Mouse (Mus musculus) left cerebral cortex, adult 18-20 months (tissue): ENCODE data around the gene Prr12. TPM values are rescaled to one million over a fixed set of nuclear protein-coding genes. Genes with fewer than 3 reads are reported as not detected.

Source experiments
- DNase-seq, 2 experiments: peaks; one replicate each; pipeline ENCODE4 v3.0.0; 2021 to 2022; ENCODE audit warnings: low spot score in 2 of 2, mixed read lengths in 1 of 2
- total RNA-seq, 2 experiments: library from RNA; stranded (reverse); gene quantifications; 2 replicates each; pipeline ENCODE4 v1.2.3; 2021

Gene Prr12
- total RNA-seq, 2 experiments from 2014 or later = 63.3 to 67.5 TPM

GRCm38 (mm10) chr7:45002440-45002839, 50.2 kb downstream of the Prr12 start:
- peak in 1 of 2 experiments; percentile 32 for DNase-seq

DNA sequence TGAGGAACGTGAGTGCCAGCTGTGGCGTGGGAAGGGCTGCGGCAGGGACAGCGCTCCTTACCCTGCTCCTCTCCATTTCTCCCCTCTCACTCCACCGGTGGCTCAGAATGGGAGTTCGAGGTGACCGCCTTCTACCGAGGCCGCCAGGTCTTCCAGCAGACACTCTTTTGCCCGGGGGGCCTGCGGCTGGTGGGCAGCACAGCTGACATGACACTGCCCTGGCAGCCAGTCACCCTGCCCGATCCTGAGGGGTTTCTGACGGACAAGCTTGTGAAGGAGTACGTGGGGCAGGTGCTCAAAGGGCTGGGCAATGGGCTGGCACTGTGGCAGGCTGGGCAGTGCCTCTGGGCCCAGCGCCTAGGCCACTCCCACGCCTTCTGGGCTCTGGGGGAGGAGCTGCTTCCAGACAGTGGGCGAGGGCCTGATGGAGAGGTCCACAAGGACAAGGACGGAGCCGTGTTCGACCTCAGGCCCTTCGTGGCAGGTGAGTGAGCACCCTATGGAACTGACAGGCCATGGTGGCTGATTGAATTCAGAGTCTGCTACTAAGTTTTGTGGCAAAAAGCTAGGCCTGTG, 52.1 kb downstream of the Prr12 start:
- no peak for DNase-seq

GRCm38 (mm10) chr7:44999753-45000152, 52.9 kb downstream of the Prr12 start:
- DNase-seq = no peak

DNA sequence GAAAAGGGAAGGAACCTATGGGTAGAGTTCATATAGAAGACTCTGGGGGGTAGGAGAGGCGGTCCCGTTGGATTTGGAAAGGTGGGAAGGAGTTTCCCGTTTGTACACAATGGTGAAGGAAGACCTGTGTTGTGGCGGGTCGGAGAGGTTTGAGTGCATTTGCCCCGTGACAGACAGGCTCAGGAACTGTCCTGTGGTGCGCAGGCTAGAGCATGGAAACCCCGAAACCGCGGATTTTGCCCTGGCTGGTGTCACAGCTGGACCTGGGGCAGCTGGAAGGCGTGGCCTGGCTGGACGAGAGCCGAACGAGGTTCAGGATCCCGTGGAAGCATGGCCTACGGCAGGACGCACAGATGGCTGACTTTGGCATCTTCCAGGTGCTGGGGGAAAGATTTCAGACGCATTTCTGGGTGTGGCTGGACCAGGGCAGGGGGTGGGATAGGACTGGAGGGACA, 54.2 kb downstream of the Prr12 start, which contains the start of gene Bcl2l12:
Bcl2l12 (minus strand) TSS at position 212 of the 455 bp plus-strand sequence.
- peak in 1 of 2 experiments; percentile 25 for DNase-seq

DNA sequence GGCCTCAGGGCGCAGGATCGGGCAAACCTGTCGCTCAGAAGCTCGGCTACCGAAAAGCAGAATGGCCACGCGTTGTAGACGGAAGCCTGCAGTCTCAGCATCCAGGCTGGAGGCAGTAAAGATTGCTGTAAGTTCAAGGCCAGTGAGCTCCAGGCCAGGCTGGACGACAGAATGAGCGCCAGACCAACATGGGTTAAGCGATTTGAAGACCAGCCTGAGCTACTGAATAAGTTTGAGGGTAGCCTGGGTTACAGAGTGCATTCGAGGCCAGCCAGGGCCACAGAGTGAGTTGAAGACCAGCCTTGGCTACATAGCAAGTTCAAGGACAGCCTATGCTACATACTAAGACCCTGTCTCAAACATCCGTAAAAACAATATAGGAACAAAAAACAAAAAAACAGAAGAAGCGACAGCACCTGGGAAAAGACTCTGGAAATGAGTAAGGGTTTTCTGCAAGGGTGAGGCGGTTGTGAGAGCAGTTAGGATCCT, 54.7 kb downstream of the Prr12 start:
- no peak for DNase-seq

- peak; percentile 95 to 97 for DNase-seq
Measured at GRCm38 (mm10) chr7:44997231-44997939, 55.3 kb downstream of the Prr12 start, which contains the start of gene Irf3. Gene Irf3 (plus strand): TSS chr7:44997648.

DNA sequence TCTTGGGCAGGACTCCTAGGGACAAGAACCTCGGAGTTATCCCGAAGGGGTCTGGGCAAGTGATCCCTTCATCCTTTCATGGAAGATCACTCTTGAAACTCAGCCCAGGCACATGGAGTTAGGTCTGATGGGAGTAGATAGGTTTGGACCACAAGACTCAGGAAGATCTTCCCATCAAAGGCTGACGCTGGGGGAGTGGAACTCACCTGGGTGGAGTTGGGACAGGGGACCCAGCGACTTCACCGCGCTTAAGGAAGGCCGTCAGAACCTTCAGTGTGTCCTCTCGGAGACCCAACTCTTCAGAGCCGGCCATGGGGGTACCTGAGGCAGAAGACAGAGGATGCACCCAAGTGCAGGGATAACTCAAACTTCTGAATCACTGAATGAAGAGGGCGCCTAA, 56.0 kb downstream of the Prr12 start:
- no peak for DNase-seq

DNA sequence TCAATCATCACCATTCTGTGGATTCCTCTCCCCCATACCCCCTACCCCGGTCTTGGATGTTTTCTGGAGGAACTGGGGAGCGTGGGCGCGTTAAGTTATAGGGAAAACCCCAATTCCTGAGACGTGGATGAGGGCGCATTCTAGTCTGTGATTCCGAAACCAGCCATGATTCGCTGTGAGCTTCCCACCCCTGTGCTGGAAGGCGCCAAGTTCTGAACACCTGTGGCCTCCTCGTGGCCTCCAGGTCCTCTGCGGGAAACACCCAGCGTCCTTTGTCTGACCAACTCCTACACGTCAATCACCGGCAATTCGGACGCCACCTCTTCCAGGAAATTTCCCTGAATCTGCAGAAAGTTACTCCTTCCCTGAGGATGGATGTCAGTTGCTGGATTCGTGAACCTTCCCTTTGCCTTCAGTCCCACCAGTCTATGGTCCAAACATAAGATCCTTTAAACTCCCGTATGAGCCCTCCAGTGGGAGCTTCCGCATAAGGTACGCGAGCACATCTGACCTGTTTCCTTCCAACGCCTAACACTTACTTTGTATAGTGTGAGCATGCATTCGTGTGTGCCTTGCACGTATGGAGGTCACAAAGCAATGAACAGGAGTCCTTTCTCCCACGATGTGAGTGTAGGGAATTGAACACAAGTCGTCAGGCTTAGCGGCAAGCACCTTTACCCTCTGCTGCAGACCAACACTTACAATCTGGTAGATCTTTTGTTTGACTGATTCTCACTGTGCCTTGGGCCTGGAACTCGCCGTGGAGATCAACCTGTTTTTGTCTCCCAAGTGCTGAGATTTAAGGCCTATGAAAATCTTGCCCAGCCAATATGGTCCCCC, 65.6 kb downstream of the Prr12 start:
- no peak for DNase-seq

DNA sequence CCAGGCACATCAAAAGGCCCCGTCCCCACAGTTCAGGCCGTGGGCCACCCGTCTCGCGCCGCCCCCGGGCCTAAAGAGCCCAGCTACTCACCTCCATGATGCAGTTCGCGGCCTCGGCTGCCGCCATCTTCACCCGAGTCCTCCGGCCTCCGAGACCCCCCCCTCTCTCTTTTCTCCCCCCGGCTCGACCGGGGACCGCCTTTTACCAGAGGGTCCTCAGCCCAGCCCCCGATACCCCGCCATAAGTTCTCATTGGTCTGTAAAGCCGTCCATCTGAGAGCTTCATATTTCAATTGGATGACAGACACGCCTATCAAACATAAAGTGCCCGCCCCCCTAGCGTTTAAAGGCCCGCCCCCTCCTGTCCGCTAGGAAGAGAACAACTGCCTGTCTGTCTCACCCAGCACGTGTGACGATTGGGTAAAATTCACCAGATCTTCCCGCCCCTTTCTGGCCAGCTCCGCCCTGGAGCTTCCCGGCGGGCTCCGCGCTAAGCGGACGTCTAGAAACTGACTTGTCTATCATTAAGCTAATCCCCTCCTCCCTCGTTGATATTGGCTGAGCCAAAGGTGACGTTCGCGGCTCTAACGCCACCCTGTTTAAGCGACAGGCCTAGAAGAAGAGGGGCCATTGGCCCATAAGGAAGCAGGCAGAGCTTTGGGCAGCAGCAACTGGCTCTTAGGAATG, 66.3 kb downstream of the Prr12 start, which contains the start of gene Prmt1:
Prmt1 (minus strand) TSS at position 377 of the 687 bp plus-strand sequence.
- DNase-seq = peak; percentile 94 to 98

- DNase-seq = peak; percentile 46 to 47
Measured at GRCm38 (mm10) chr7:44985595-44986191, 67.0 kb downstream of the Prr12 start.

DNA sequence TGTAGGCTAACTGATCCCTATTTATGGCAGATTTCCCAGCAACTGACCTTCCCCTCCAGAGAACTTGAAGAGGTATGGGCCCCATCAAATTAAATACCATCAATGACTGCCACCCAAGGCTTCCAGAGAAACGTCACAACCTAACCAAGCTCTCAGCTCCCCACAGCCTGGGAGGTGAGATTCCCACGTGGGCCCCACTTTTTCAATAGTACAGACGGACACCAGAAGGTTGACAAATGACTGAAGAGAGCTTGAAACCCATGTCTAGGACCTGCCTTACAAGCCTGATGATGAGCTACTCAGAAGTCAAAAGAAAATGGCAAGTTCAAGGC, 67.9 kb downstream of the Prr12 start:
- no peak for DNase-seq

GRCm38 (mm10) chr7:44983944-44984832, 68.5 kb downstream of the Prr12 start:
- DNase-seq = no peak

DNA sequence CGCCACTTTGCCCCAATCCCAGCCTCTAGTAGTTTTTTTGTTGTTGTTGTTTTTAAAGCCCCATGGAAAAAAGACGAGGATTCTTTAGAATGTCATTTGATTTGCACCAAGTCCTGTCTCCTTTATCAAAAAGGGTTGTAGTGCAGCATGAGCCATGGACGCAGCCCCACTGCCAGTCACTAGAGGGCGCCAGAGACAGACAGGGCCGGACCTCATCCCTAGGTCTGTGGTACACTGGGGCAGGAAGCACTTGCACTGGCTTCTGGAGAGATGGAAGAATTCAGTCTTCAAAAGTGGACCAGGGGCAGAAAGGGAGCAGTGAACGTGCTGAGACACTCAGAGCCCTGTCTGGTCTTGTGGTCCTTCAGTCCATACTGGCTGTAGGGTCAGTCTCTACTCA, 69.6 kb downstream of the Prr12 start:
- DNase-seq = peak; percentile 78 to 90

DNA sequence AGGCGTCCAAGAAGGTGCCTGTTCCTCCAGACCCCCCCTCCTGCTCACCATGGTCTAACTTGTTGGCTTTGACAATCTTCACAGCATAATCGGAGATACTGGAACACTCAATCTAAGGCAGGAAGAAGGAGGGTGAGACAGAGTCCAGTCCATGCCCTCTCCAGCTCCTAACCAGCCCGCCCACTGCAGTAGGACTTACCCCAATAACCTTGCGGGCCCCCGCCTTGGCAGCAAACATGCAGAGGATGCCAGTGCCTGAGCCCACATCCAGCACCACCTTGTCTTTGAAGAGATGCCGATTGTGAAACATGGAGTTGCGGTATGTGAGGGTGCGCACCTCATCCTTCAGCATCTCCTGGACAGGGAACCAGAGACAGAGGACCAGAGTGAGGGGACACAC, 71.1 kb downstream of the Prr12 start:
- no peak for DNase-seq

GRCm38 (mm10) chr7:44978300-44978699, 74.4 kb downstream of the Prr12 start:
- no peak for DNase-seq
